Mouse (Mus musculus) T-helper 17 cell (primary cell): ENCODE measurements around the gene Hnf1b.

ENCODE experiments used
- in situ Hi-C, 2 experiments: fragments of 300-600 bp; cut with MboI, MseI; formaldehyde crosslinking; loops; 1 replicate in 1 of 2; 2 replicates in 1 of 2; pipeline ENCODE4 v1.15.1; 2025; ENCODE audit warnings: high pct_unique_total_duplicates in 2 of 2

Hnf1b gene

DNA sequence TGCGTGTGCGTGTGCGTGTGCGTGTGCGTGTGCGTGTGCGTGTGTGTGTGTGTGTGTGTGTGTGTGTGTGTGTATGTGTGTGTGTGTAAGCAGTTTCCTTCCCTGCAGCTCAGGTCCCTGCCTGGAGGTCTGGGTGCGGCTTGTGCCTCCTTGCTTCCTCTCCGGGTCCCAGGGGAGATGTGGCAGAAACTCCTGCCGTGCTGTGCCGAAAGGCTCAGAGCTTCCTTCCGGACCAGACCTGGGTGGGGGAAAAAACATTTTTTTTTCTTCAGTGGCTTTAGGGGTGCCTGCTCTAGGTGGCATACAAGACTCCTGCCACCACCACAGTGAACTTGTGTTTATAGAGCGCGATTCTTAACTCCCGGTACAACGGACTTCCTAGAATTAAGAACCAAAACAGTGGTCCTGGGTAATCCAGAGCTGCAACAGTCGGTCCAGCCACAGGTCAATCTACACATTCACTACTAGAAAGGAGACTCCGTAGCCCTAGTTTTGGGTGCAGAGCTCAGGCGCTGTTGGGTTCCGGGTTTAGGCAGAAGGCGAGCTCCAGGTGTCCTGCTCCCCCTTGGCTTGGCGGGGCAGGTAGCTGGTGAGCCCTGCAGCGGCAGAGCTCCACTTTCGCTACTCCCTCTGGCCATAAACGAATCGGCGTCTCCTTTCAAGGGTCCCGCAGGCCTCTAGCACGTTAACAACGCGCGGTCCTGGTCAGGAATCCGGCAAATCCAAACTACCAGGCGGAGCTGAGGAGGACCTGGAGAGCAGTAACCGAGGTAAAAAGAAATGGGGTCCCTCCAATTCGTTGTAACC, at the start of gene Hnf1b:
Hnf1b (plus strand) TSS at position 535 of the 807 bp plus-strand sequence.
- in situ Hi-C loops: no loop called here

DNA sequence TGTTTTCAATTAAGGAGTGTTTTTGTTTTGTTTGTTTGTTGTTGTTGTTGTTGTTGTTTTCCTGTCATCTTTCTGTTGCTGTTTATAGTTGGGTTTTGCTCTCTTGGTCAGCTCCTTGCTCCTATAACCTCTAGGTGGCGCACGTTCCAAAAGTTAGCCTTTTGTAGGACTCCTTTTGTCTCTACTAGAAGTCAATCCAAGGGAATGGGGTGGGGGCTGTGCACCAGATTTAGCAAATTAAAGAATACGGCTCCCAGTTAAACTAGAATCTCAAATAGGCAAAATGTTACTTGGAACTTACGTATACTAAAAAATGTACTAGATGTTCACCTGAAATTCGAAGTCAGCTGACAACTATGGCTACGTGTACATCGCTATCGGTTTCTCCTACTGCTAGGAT, 47.7 kb upstream of the Hnf1b start:
- in situ Hi-C loops: loop anchor here (5.0 kb wide), 2 partner anchors 130 to 135 kb away; no protein-coding TSS in a partner anchor

DNA sequence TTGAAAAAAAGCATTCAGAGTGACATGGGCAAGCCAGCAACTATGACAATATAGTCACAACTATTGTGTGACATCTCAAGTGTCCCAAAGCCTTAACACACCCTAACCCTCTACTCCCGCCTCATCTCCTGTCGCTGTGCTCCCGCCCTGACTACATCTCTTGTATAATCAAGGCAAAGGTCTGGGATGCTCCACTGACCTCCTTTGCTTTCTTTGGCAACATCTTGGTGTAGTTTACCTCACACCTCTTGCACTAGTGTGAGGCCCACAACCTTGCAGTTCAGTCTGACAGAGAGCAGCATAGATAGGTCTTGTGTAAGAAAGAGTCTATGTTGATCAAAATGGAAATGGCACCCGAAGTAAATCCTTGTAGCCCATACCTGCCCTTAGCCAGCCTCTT, 47.3 kb upstream of the Hnf1b start:
- in situ Hi-C loops: loop anchor here (5.0 kb wide), 2 partner anchors 130 to 135 kb away; no protein-coding TSS in a partner anchor

DNA sequence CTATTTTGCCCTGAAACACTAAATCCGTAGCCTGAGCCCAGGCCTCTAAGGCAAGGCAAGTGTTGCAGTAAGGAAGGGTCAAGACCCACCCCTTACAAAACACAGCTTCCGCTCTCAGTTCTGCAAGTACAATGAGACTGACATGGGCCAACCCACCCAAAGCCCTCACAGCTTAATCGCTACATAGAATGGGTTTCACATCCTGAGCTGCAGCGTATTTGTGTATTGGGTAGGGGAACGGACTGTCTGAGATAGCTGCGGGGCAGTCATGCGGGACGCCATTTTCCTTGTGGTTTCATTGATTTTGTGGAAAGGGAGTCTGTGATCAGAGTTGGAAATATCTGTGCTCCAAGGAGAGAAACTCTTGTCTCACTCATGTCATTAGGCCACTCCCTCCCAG, 39.4 kb upstream of the Hnf1b start:
- in situ Hi-C loops: loop anchor here in 1 of 2 experiments (10.0 kb wide), 1 partner anchor 224 kb away; no protein-coding TSS in a partner anchor

DNA sequence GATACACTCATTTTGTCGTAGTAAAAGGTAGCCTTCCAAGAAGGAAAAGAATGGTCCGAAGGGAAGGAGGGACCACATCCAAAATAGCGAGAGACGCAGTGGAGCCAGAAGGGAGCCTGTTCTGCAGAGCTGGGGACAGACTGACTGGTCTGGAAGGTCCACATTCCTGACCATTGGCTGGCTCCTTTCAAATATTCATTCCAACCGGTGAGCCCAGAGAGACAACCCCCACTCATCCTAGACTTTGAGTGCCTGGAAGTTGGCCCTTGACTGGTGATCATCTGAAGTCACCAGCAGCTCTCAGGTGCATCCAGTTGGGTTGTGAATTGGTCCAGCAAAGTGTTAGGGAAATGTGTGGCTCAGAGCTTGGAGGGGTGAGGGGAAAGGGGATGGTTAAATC, 34.7 kb upstream of the Hnf1b start:
- in situ Hi-C loops: loop anchor here in 1 of 2 experiments (10.0 kb wide), 1 partner anchor 220 kb away; no protein-coding TSS in a partner anchor

DNA sequence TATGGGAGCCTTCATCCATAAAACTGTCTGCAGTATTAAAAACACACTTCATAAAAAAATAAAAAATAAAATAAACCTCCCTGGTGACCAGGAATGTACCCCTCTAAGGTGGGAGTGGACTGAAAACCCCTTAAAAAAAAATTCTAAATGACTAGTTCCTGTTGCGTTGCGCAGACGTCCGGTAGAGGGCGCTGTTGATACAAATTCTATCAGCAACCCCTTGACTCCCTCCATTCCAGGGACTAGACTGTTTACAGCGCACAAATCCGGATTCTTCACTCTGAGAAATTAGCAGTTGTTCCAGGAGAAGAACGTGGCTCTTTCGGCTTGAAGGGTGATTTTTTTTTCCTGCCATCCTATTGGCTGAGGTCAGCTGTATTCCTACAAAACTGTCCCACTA, 34.2 kb upstream of the Hnf1b start:
- in situ Hi-C loops: loop anchor here in 1 of 2 experiments (10.0 kb wide), 1 partner anchor 219 kb away; no protein-coding TSS in a partner anchor

DNA sequence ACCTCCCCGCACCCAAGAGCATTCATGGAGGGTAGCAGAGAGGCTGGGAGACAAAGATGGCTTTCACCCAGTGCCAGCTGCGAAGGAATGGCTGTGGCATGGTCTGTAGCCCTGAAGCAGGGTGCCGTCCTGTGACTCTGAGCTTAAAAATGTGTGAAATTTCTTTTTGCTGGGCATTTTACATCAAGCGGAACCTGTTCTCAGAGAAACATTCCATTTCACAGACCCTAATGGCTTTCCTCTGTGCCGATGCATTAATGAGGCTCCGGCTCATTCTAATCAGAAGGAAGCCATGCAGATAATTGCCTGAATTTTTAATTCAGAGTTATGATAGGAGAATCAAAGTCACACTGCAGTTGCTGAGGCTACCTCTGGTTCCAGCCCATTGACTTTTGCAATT, 32.8 kb upstream of the Hnf1b start:
- in situ Hi-C loops: loop anchor here in 1 of 2 experiments (10.0 kb wide), 1 partner anchor 218 kb away; no protein-coding TSS in a partner anchor

DNA sequence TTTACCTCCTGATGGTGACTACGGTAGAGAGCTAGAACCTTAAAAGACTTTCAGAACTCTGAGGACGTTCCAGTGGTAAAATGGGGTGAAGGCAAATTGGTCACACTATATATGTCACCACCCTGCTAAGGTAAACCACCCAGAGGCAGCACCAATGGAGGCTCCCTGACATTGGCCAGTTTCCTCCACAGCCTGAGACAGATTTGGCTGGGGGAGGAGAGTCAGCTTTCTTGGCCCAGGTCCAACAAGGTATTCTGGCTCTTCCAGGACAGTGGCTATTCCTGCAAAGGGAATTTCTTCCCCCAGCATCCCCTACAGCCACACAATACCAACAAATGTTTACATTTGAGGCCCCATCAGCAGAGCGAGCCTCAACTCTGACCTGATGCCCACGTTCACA, 31.9 kb upstream of the Hnf1b start:
- in situ Hi-C loops: loop anchor here in 1 of 2 experiments (10.0 kb wide), 1 partner anchor 217 kb away; no protein-coding TSS in a partner anchor

DNA sequence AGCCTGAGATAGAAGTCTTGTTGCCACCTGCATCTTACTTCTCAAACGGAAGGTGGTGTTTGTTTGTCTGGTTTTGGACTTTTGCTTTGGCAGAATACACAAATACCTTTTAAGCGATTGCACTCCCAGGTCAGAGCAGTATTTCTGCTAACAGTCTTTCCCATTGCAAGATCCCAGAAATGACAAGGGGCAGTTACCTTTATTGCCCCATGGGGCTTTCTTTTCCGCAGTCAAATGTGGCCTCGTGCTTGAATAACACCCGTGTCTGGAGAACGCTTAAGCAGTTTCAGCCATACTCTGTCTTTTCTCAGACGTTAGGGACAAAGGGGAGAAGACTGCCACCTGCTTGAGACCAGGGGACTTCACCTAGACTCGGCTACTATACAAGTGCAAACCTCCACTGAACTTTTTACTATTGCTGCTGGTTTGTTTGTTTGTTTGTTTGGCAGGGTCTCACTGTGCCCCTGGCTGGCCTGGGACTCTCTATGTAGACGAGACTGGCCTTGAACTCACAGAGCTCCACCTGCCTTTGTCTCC, 31.2 kb upstream of the Hnf1b start:
- in situ Hi-C loops: loop anchor here in 1 of 2 experiments (10.0 kb wide), 1 partner anchor 216 kb away; no protein-coding TSS in a partner anchor

DNA sequence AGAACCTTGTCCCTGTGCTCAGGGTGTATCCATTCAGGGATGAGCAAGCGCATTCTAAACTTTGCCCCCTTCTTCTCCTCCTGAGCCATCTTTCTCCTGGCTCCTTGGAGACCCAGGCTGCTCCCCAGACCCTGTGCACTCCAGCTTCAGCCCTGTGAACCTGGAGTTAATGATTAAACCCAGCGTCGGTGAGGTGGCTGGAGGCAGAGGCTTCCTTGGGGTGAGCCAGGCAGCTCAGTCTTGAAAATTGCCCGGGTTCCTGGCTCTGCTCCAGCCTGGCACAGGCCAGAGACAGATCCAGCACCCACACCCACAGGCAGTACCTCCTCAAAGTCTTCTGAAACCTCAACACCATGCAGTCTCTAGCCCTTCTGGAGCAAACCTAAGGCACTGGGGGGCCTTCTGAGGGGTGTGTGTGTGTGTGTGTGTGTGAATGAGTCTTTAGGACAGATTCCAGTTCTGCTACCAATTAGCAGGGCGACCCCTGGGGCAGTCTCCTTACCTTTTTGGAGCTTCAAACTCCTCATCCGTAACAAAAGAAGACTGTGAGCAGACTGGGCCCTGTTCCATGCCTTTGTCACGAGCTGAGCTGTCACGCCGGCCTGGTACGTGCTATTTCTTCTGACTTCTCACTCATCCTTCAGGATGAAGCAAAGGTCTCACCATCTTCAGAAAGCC, 29.9 kb upstream of the Hnf1b start:
- in situ Hi-C loops: loop anchor here in 1 of 2 experiments (10.0 kb wide), 1 partner anchor 215 kb away; no protein-coding TSS in a partner anchor

DNA sequence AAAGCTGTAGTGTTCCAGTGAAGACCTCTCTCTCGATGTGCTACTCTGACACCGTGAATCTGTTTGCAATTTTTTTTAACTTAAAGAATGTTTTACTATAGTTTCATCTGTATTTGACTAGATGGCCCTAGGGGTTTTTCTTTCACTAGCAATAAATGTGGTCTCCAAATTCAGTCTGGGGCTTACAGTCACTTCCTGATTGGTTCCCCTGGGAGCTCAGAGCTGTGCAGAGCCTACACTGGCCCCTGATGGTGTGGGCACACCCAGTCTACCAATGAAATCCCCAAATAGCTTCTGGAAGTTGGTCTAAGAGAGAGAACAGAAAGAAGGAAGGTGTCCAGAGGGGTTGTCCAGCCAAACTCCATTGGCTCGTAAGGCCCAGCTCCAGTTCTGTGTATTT, 23.7 kb upstream of the Hnf1b start:
- in situ Hi-C loops: no loop called here

DNA sequence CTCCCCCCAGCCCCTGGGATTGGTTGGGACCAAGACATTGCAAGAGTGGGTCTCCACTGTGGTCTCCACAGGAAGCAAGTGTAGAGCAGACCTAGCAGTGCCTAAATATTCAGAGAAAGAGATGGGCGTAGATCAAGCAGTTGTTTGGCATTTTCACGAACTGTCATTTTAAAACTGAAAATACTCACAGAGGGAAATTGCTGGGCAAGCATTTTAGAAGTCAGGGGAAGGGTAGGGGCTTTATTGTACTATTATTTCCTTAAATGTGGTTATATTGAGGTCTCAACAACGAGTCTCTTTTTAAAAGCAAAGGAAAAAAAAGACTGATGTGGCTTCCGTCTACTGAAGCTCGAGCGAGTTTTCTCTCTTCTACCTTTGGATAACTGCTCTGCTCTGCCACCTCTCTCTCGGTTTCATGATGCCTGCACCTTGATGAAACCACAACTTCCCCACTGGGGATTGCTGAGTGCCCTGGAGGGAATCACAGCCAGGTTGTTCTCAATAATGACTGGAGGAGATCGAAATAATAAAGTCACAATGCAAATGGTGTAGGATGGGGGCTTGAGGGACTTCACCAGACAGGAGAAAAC, 21.2 kb upstream of the Hnf1b start:
- in situ Hi-C loops: no loop called here

DNA sequence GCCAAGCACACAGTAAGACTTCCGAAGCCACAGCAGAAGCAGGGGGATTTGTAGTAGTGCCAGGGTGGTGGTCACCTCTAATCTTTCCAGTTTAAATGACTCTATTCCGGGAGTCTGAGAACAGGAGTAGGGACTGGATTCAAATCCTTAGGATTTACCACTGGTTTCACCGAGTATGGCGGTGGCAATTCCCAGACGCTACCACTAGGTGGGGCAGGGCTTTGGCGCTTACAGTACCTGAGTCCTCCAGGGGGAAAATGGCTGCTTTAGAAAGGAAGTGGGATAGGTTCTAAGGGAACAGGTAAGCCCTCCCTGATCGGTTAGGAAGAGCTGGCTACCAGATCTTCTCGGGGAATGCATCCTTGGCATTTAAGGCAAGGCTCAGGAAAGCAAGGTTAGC, 17.5 kb upstream of the Hnf1b start:
- in situ Hi-C loops: no loop called here

DNA sequence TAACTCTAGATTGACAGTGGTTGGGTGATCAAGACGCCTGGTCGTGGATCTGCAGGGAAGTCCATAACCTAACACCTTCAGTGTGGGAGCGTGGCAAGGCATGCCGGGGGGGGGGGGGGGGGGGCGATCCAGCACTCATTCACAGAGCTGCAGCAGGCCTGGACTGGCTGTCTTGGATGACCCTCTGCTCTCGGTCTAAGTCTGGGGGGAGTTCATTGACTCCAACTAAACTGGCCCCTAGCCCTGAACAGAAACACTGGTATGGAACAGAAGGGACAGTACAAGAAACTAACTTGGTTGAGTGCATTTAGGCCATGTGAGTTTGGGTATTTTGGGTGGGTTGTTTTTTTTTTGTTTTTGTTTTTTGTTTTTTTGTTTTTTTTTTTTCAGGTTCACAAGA, 16.3 kb upstream of the Hnf1b start:
- in situ Hi-C loops: no loop called here

DNA sequence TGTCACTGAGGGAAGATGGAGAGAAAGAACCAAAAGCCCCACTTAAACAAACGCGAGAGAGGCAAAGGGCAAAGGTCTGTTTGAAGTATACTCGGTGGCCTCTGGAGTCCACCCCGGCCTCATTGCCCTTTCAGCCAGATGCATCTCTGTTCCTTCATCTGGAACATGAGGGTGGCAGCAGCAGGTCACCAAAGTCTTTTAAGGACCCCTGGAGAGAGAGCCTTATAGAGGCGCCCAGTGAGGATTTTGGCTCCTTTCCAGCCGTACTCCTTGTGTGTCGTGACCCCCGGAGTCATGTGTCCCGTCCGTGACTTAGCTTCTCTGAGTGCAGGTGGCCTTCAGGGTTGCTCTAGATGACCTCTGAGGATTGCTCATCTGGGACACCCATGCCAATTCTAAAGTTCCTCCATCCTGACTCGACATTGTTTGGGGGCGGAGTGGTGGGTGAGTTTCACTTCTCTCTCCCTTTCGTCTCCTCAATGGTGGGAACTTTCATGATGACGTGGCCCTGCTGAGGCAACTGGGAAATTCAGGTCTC, 15.8 kb upstream of the Hnf1b start:
- in situ Hi-C loops: no loop called here

DNA sequence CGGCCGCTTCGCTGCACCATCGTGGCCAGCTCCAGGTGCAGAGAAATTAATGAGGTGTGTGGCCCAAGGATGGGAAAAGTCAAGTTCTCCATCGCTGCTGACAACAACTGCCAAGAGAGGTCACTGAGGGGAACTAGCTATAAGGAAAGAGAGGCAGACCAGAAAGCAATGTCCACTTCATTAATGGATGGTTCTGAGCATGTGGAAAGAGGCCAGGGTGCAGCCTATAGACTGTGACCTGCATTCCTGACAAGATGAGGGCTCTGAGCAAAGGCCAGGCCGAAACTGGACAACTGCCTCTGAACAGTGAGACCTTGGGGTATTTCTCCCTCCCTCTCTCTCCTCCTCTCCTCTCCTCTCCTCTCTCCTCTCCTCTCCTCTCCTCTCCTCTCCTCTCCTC, 10.4 kb upstream of the Hnf1b start:
- in situ Hi-C loops: no loop called here

DNA sequence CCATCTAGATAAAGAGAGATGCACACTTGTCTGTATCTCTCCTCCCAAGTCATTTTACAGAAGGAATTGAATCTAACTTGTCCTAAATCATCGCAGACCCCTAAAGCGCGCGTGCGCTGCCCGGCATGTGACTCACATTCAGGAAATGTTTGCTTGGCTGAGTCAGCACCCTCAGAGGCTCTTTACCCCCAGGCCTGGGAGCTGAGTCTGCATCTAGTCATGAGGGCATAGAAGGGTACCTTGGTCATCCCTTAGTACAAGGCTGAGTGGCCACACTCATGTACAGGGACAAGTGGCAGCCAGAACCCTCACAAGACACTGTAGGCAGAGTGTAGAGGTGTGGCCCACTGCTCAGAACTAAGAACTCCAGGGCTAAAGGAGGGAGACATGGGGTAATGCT, 6.3 kb upstream of the Hnf1b start:
- in situ Hi-C loops: no loop called here

DNA sequence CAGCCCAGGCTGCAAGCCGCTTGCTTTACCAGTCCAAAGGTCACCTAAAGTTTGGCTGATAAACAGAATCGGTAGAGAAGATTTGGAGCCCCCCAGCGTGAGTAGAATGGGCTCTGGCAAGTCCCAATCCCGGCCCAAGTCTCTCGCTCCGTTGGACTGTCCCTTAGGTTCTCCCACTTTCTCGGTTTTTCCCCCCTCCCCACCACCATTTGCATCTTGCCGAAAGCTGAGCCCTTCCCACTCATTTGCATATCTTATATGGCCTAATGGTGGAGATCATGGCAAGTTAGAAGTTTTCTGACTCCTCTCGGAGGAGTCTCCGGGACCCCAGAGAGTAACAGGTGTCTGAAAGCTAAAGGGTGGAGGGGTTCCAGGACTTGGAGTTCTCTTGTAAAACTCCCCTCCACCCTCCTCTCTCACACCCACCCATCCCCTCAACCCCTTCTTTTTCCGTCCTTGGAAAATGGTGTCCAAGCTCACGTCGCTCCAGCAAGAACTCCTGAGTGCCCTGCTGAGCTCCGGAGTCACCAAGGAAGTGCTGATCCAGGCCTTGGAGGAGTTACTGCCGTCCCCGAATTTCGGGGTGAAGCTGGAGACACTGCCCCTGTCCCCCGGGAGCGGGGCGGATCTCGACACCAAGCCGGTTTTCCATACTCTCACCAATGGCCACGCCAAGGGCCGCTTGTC, 866 bp downstream of the Hnf1b start:
- in situ Hi-C loops: no loop called here

DNA sequence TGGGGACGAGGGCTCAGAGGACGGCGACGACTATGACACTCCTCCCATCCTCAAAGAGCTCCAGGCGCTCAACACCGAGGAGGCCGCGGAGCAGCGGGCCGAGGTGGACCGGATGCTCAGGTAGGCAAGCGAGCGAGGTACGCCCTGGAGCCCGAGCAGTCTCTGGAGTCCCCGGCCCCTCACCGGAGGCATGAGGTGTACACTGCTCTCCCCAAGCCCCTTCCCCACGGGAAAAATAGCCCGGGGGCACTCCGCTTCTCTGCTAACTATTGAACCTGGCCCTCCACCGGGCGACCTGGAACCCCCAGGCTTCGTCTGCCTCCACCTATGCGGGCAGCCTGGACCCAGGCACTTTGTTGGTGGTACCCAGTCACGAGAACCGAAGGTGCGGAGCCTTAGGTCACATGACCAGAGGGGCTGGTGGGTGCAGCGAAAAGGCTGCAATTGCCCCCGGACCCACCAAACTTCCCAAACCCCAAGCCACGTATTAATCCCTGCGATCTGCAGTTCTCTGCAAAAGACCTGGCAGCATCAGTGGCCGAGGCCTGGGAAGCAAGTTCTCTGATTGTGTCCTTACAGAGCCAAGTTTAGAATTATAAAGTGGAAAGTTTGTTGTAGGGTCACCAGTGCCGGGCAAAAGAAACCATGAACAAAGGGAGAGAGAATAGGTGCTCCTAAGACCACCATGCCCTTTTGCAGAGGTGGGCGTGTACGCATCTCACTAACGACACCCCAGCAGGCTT, 1.6 kb downstream of the Hnf1b start:
- in situ Hi-C loops: no loop called here

DNA sequence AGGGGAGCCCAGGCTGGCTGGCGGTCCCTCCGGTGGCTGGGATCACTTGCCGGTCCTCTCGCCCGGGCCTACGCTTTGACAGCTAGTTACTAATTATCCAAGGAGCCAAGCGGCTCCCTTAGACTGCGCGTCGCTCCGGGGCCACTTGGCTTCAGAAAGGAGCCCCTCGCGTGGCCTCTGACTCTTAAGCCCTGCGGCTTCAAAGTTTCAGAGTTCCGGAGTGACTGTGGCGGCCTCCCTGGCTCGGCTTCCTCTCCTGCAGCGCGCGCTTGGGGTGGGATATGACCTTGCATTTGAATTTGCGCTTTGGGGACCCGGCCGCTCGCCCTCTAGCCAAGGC, 2.1 kb downstream of the Hnf1b start:
- in situ Hi-C loops: no loop called here
